Mouse (Mus musculus) hindbrain, embryonic 15.5 days (tissue): ENCODE results near the gene Ap1g1. TPM values are rescaled to one million over a fixed set of nuclear protein-coding genes. Genes with fewer than 3 reads are reported as not detected.

Experiments
- ATAC-seq: fragments of 200-750 bp; cut with Nextera tagmentation; 2 replicates; pipeline ENCODE4 v1.8.0; 2017; ENCODE audit warnings: low read depth, moderate number of reproducible peaks, moderate TSS enrichment; ENCODE audit not compliant: low FRiP score
- H3K27ac ChIP-seq: fragments of 300-500 bp; sonication (generic); replicated peaks from 2 replicates; pipeline ENCODE4 v1.5.1; 2015; ENCODE audit warnings: mild to moderate bottlenecking, inconsistent platforms
- H3K27me3 ChIP-seq: fragments of 300-500 bp; sonication (generic); 2 replicates; pipeline ENCODE4 v1.6.1; 2015; ENCODE audit warnings: control low read depth, inconsistent platforms
- H3K36me3 ChIP-seq: fragments of 300-500 bp; sonication (generic); 2 replicates; pipeline ENCODE4 v1.6.1; 2015; ENCODE audit warnings: control low read depth, inconsistent platforms
- H3K4me1 ChIP-seq: fragments of 300-500 bp; sonication (generic); replicated peaks from 2 replicates; pipeline ENCODE4 v1.6.1; 2015; ENCODE audit warnings: control low read depth, inconsistent platforms
- H3K4me2 ChIP-seq: fragments of 300-500 bp; sonication (generic); 2 replicates; pipeline ENCODE4 v1.6.1; 2015; ENCODE audit warnings: moderate library complexity, mild to moderate bottlenecking, inconsistent platforms
- H3K4me3 ChIP-seq: fragments of 300-500 bp; sonication (generic); 2 replicates; pipeline ENCODE4 v1.5.1; 2015; ENCODE audit warnings: mild to moderate bottlenecking, inconsistent platforms
- H3K9ac ChIP-seq: fragments of 300-500 bp; sonication (generic); 2 replicates; pipeline ENCODE4 v1.6.1; 2015; ENCODE audit warnings: inconsistent platforms
- H3K9me3 ChIP-seq: fragments of 300-500 bp; sonication (generic); 2 replicates; pipeline ENCODE4 v1.6.1; 2016; ENCODE audit warnings: control low read depth, inconsistent platforms
- WGBS: fragments of 180-500 bp; shearing (Covaris S2); methylation state at CpG from one replicate; pipeline ENCODE4 v1.1.7; 2015; 5-methylcytosine and 5-hydroxymethylcytosine counted together
- polyA plus RNA-seq: library from polyadenylated mRNA; unstranded; fragments of >200 nt; fragmentation: Nextera tagmentation; extraction: Ambion mirVana; gene quantifications from 2 replicates; pipeline ENCODE4 v1.2.1, GENCODE M21; 2015

Ap1g1 gene
- polyA plus RNA-seq, 1 experiment from 2014 or later = 50.4 TPM

GRCm38 (mm10) chr8:109795166-109795565 is 16.8 kb downstream of the Ap1g1 start:
- no peak overlapping the region for H3K4me3 ChIP-seq
- no peak overlapping the region for H3K27ac ChIP-seq
- 85% methylated on average over 1 of the region's 1 CpGs for WGBS
- no peaks in the 10 kb centered on the region for H3K36me3 ChIP-seq
- ATAC-seq = no peak
- H3K9me3 ChIP-seq = no peaks in the 10 kb centered on the region
- no peak overlapping the region for H3K9ac ChIP-seq
- no peaks in the 10 kb centered on the region for H3K27me3 ChIP-seq
- H3K4me1 ChIP-seq = no peaks in the 10 kb centered on the region; the same call in 1 of the 2 replicates
- H3K4me2 ChIP-seq = no peak overlapping the region

- Histone ChIP-seq H3K27ac (no peak overlapping the region), H3K36me3 (peaks cover 4% of the 10 kb centered on the region; the same call in 1 of the 2 replicates), H3K9me3 (no peaks in the 10 kb centered on the region), H3K9ac (no peak overlapping the region), H3K4me3 (no peak overlapping the region), H3K4me2 (no peak overlapping the region), H3K4me1 (no peaks in the 10 kb centered on the region; the same call in 1 of the 2 replicates), H3K27me3 (no peaks in the 10 kb centered on the region)
- no peak for ATAC-seq
Measured at GRCm38 (mm10) chr8:109798721-109799120, 20.4 kb downstream of the Ap1g1 start.

- WGBS = 71% methylated on average over 4 of the region's 4 CpGs
- no peaks in the 10 kb centered on the region for H3K27me3 ChIP-seq
- no peak for ATAC-seq
- H3K4me2 ChIP-seq = no peak overlapping the region
- no peaks in the 10 kb centered on the region for H3K9me3 ChIP-seq
- no peak overlapping the region for H3K9ac ChIP-seq
- no peak overlapping the region for H3K27ac ChIP-seq
- no peak overlapping the region for H3K4me3 ChIP-seq
- H3K4me1 ChIP-seq = no peaks in the 10 kb centered on the region; the same call in 1 of the 2 replicates
- peaks cover 4% of the 10 kb centered on the region; the same call in 1 of the 2 replicates for H3K36me3 ChIP-seq
Measured at GRCm38 (mm10) chr8:109799245-109799644, 20.9 kb downstream of the Ap1g1 start.

GRCm38 (mm10) chr8:109800325-109800724 is 22.0 kb downstream of the Ap1g1 start:
- no peaks in the 10 kb centered on the region; the same call in 1 of the 2 replicates for H3K4me1 ChIP-seq
- no peak overlapping the region for H3K4me2 ChIP-seq
- no peak overlapping the region for H3K27ac ChIP-seq
- peaks cover 7% of the 10 kb centered on the region; the same call in 1 of the 2 replicates for H3K36me3 ChIP-seq
- ATAC-seq = no peak
- no peak overlapping the region for H3K9ac ChIP-seq
- WGBS = 89% methylated on average over 2 of the region's 2 CpGs
- H3K4me3 ChIP-seq = no peak overlapping the region
- H3K27me3 ChIP-seq = no peaks in the 10 kb centered on the region
- no peaks in the 10 kb centered on the region for H3K9me3 ChIP-seq

GRCm38 (mm10) chr8:109803211-109803610 is 24.9 kb downstream of the Ap1g1 start:
- no peaks in the 10 kb centered on the region; the same call in 1 of the 2 replicates for H3K4me1 ChIP-seq
- peaks cover 7% of the 10 kb centered on the region; the same call in 1 of the 2 replicates for H3K36me3 ChIP-seq

GRCm38 (mm10) chr8:109803801-109804200 is 25.4 kb downstream of the Ap1g1 start:
- no peak for ATAC-seq
- H3K27ac ChIP-seq = no peak overlapping the region
- no peak overlapping the region for H3K9ac ChIP-seq
- H3K36me3 ChIP-seq = peaks cover 7% of the 10 kb centered on the region; the same call in 1 of the 2 replicates
- 96% methylated on average over 3 of the region's 3 CpGs for WGBS
- no peaks in the 10 kb centered on the region; the same call in 1 of the 2 replicates for H3K4me1 ChIP-seq
- no peak overlapping the region for H3K4me2 ChIP-seq
- no peaks in the 10 kb centered on the region for H3K9me3 ChIP-seq
- no peak overlapping the region for H3K4me3 ChIP-seq
- no peaks in the 10 kb centered on the region for H3K27me3 ChIP-seq

More at GRCm38 (mm10) chr8:109803211-109803610, 24.9 kb downstream of the Ap1g1 start:
- H3K4me2 ChIP-seq = no peak overlapping the region
- H3K9ac ChIP-seq = no peak overlapping the region
- no peak for ATAC-seq
- H3K27ac ChIP-seq = no peak overlapping the region
- no peaks in the 10 kb centered on the region for H3K27me3 ChIP-seq
- 95% methylated on average over 3 of the region's 3 CpGs for WGBS
- H3K9me3 ChIP-seq = no peaks in the 10 kb centered on the region
- no peak overlapping the region for H3K4me3 ChIP-seq

GRCm38 (mm10) chr8:109806522-109806921 is 28.2 kb downstream of the Ap1g1 start:
- Histone ChIP-seq H3K4me3 (no peak overlapping the region), H3K36me3 (peaks cover 7% of the 10 kb centered on the region; the same call in 1 of the 2 replicates), H3K4me2 (no peak overlapping the region), H3K27me3 (no peaks in the 10 kb centered on the region), H3K9me3 (no peaks in the 10 kb centered on the region), H3K27ac (no peak overlapping the region), H3K9ac (no peak overlapping the region), H3K4me1 (no peaks in the 10 kb centered on the region)
- ATAC-seq = no peak
- WGBS = 72% methylated on average over 3 of the region's 3 CpGs

- Histone ChIP-seq H3K4me2 (no peak overlapping the region), H3K4me1 (no peaks in the 10 kb centered on the region), H3K27me3 (no peaks in the 10 kb centered on the region), H3K4me3 (no peak overlapping the region), H3K27ac (no peak overlapping the region), H3K9ac (no peak overlapping the region), H3K9me3 (no peaks in the 10 kb centered on the region), H3K36me3 (peaks cover 7% of the 10 kb centered on the region; the same call in 1 of the 2 replicates)
- no peak for ATAC-seq
- 90% methylated on average over 7 of the region's 7 CpGs for WGBS
Measured at GRCm38 (mm10) chr8:109807401-109808119, 29.2 kb downstream of the Ap1g1 start.

- Histone ChIP-seq H3K27ac (no peak overlapping the region), H3K36me3 (peaks cover 4% of the 10 kb centered on the region; the same call in 1 of the 2 replicates), H3K4me1 (no peaks in the 10 kb centered on the region), H3K9ac (no peak overlapping the region), H3K9me3 (no peaks in the 10 kb centered on the region), H3K4me3 (no peak overlapping the region), H3K27me3 (no peaks in the 10 kb centered on the region), H3K4me2 (no peak overlapping the region)
- ATAC-seq = no peak
Measured at GRCm38 (mm10) chr8:109808120-109808447, 29.7 kb downstream of the Ap1g1 start.

- H3K4me1 ChIP-seq = no peaks in the 10 kb centered on the region
- H3K4me2 ChIP-seq = no peak overlapping the region
- no peaks in the 10 kb centered on the region for H3K9me3 ChIP-seq
- no peak overlapping the region for H3K9ac ChIP-seq
- no peaks in the 10 kb centered on the region for H3K36me3 ChIP-seq
- no peak for ATAC-seq
- WGBS = 88% methylated on average over 3 of the region's 3 CpGs
- H3K27me3 ChIP-seq = no peaks in the 10 kb centered on the region
- H3K27ac ChIP-seq = no peak overlapping the region
- H3K4me3 ChIP-seq = no peak overlapping the region
Measured at GRCm38 (mm10) chr8:109810434-109810833, 32.1 kb downstream of the Ap1g1 start.

GRCm38 (mm10) chr8:109815268-109815667 is 36.9 kb downstream of the Ap1g1 start:
- Histone ChIP-seq H3K4me3 (no peak overlapping the region), H3K36me3 (no peaks in the 10 kb centered on the region), H3K9me3 (no peaks in the 10 kb centered on the region), H3K4me1 (peaks cover 7% of the 10 kb centered on the region; the same call in 1 of the 2 replicates), H3K9ac (no peak overlapping the region), H3K4me2 (no peak overlapping the region), H3K27ac (no peak overlapping the region), H3K27me3 (no peaks in the 10 kb centered on the region)
- 96% methylated on average over 2 of the region's 2 CpGs for WGBS
- ATAC-seq = no peak

GRCm38 (mm10) chr8:109817933-109818332 is 39.6 kb downstream of the Ap1g1 start:
- H3K9me3 ChIP-seq = no peaks in the 10 kb centered on the region
- ATAC-seq = no peak
- 41% methylated on average over 1 of the region's 1 CpGs for WGBS
- no peaks in the 10 kb centered on the region for H3K36me3 ChIP-seq
- H3K4me3 ChIP-seq = no peak overlapping the region
- peaks cover 7% of the 10 kb centered on the region; the same call in 1 of the 2 replicates for H3K4me1 ChIP-seq
- H3K9ac ChIP-seq = no peak overlapping the region
- no peak overlapping the region for H3K4me2 ChIP-seq
- H3K27ac ChIP-seq = 0 out of 2 replicates have a peak overlapping the region, but pooled peaks have one; percentile 34
- H3K27me3 ChIP-seq = no peaks in the 10 kb centered on the region
